Mouse (Mus musculus): Measurements from ENCODE around the gene Gm18336.
"Not testable (repeated sequence)": the region's sequence is repeated elsewhere in the genome, so short reads cannot be mapped to it uniquely, and the experiment has no call there.

Gm18336 gene

DNA sequence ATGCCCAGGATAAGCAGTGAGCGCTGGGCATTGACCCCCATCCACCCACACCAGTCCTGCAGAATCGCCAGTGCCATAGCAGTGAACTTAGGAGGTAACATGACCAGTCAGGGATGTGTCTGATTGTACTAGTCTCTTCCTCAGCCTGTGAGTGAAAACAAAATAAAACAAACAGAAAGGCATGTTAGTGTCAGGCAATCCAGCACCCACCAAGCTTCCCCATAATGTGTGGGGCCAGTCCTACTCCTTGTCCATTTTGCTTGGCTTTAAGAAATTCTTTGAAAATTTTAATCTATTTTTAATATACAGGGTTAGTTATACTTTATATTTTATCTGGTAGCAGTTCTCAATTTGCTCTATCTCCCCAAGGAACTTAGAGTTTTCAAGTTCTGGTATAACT, at the start of gene Gm18336:
Gene Gm18336, minus strand, starts transcription at position 101 of the 400 bp plus-strand sequence.
- DNase-seq (ENCODE audit: low spot score) = not testable (repeated sequence)

- no peak for DNase-seq (ENCODE audit: low spot score)
Measured at GRCm38 (mm10) chrX:73441428-73441827, 42.9 kb upstream of the Gm18336 start.

DNA sequence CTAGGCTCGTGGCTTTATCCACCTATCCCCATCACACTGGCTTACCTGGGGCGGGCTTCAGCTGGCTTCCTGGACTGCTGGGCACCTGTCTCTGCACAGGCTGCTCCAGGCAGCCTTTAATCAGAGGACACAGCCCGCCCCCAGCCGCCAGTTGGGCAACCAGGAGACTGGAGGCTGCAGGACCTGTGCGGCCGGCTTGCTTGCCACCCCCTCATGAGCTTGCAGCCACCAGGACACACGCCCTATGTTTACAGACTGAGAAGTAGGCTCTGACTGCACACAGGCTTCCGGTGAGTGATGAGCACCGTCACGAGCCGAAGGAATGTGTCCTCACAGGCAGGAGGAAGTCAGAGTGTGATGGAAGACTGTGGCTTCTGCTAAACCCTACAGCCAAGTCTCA, 36.7 kb upstream of the Gm18336 start, which contains the start of gene Trex2:
Gene Trex2, minus strand, starts transcription at position 93 of the 400 bp plus-strand sequence.
- peak; percentile 20 for DNase-seq (ENCODE audit: low spot score)

- DNase-seq (ENCODE audit: low spot score) = no peak
Measured at GRCm38 (mm10) chrX:73432850-73433249, 34.3 kb upstream of the Gm18336 start.

- no peak for DNase-seq (ENCODE audit: low spot score)
Measured at GRCm38 (mm10) chrX:73430036-73430435, 31.5 kb upstream of the Gm18336 start.

- no peak for DNase-seq (ENCODE audit: low spot score)
Measured at GRCm38 (mm10) chrX:73412767-73413166, 14.2 kb upstream of the Gm18336 start.

GRCm38 (mm10) chrX:73410880-73411517, 12.5 kb upstream of the Gm18336 start, which contains the start of gene Zfp92:
Gene Zfp92, plus strand, starts transcription at chrX:73411096.
- DNase-seq (ENCODE audit: low spot score) = no peak

DNA sequence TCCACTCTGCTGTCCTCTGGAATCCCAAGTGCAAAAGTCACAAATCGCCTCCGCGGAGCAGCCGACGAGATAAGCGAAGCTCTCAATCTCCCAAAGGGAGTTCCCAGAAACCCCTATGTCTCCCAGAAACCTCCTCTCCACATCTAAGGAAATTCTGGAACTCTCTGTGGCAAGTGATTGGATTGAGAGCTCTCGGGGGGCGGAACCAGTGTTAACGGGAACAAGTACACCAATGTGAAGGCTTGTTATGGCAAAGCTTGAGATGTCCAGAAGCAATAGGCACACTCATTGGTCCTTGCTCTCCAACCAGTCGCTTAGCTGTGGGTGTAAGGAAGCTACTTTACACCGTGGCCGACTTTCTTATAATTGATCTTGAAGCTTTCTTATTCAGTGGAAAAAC, 3.1 kb upstream of the Gm18336 start:
- no peak for DNase-seq (ENCODE audit: low spot score)

GRCm38 (mm10) chrX:73400951-73401350, 2.4 kb upstream of the Gm18336 start:
- DNase-seq (ENCODE audit: low spot score) = no peak

DNA sequence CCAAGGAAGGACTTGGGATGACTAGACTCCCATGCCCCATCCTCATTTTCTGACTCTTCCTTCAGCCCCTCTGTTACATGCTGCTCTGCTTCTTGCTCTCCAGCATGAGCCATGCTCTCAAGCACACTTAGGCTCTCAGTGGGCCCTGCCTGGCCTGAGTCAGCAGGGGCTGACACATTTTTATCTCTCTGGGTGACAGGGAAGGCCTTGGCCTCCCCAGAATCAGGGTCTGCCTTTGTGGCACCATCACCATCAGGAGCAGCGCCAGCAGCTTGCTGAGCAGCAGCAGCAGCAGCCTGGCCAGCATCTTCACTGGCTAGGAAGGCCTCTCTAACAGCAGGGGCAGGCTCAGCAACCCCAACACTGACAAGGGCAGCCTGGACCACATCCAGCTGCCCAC, 2.1 kb downstream of the Gm18336 start:
- no peak for DNase-seq (ENCODE audit: low spot score)

- DNase-seq (ENCODE audit: low spot score) = no peak
Measured at GRCm38 (mm10) chrX:73391481-73391880, 7.1 kb downstream of the Gm18336 start.

DNA sequence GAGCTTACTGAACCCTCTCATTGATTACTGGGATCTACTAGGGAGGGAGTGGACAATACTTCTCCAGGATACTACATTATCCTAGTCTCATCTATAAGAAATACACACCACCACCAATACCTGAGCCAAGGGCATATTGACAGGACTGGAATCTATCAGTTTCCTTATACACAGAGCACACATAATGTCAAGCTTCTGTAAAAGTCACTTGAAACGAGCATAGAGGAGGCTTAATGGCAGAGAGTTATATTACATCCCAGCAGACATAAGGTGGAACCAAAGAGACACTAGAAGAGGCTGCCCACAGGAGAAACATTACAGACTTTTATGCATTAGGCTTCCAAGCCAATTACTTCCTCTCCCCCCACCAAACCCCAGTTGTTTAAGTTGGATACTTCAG, 13.6 kb downstream of the Gm18336 start:
- DNase-seq (ENCODE audit: low spot score) = no peak

DNA sequence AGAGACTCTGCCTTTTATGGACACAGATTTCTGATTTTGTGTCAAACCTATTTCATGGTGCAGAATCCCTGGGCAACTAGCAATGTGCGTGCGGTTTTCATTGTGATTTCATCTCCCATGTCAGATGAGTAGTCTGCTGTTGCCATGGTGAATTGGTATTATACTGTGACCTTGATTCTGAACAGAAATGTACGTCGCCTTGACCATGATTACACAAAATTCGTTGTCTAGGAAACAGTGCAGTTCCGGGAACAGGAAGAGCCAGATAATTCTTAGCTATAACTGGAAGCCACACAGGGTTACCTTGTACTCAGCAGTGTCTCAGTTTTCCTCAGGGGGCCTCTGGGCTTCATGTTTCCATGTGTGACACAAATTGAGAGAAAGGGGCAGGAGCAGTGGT, 14.1 kb downstream of the Gm18336 start:
- DNase-seq (ENCODE audit: low spot score) = no peak

GRCm38 (mm10) chrX:73363291-73363690, 35.2 kb downstream of the Gm18336 start:
- DNase-seq (ENCODE audit: low spot score) = no peak

- no peak for DNase-seq (ENCODE audit: low spot score)
Measured at GRCm38 (mm10) chrX:73356719-73357118, 41.8 kb downstream of the Gm18336 start.

DNA sequence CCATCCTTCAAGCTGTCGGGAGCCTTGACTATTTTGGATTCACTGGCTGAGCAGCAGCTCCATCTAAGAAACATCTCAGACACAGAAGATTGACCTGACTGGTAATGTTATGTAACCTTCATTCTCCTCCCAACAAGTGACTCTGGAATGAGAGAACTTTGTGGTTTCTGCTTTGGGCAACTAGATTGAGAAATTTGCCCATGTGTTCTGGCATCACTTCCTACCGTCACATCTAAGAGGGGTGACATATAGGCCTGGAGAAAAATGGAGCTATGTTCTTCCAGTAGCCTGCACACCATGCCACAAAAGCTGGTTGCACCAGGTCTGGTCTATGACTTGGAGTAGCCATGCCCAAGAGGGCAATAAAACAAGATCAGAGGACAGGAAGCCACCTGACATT, 42.4 kb downstream of the Gm18336 start:
- DNase-seq (ENCODE audit: low spot score) = no peak

Measured in urinary bladder, postnatal 25 days (tissue).